Mouse (Mus musculus): ENCODE measurements at regions not wholly inside any gene's neighbourhood (a gene's known extent, or its start where the extent isn't known, plus 50 kb on each side); places are given as distances from the start of the nearest gene placed in this dataset.

DNA sequence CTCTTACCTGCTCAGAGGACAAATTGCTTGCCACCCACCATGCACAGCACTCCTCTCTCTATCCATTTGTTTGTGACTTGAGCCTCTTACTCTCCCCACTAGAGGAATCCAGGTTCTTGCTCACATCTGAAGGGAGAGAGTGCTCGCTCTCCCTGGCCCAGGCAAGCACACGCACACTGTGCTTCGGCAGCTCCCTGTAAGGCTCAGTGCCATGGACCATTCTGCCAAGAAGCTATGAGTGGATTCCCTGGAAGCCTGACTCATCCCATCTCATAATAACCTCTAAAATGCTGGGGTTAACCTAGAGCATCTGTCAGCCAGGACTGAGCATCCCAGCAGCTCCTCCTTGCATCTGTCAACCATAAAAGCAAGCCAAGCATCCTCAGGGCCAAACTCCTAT lies 94.3 kb upstream of the Rbpj start:
- no peak for TF ChIP-seq CTCF (IDR thresholded peaks at IDR 0.05; ENCODE audit: low read depth, low read length)
- TF ChIP-seq POLR2A (IDR thresholded peaks at IDR 0.05; ENCODE audit: borderline replicate concordance, low read depth, low read length) = no peak
